Mouse (Mus musculus): ENCODE results near the gene Srrt. TPM values are rescaled to one million over a fixed set of nuclear protein-coding genes. Genes with fewer than 3 reads are reported as not detected.

Srrt gene
- polyA plus RNA-seq, 1 experiment from 2014 or later: 122 TPM

DNA sequence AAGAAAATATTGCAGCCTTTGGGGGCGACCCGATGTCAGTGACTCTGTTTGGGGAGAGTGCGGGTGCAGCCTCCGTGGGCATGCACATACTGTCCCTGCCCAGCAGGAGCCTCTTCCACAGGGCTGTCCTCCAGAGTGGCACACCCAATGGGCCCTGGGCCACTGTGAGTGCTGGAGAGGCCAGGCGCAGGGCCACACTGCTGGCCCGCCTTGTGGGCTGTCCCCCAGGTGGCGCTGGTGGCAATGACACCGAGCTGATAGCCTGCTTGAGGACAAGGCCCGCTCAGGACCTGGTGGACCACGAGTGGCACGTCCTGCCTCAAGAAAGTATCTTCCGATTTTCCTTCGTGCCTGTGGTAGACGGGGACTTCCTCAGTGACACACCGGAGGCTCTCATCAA, 16.8 kb downstream of the Srrt start:
- Histone ChIP-seq H3K27me3 (replicated peaks; ENCODE audit: control insufficient read depth, insufficient read depth, low read length) (peaks cover 45% of the 10 kb centered on the region), H3K4me1 (replicated peaks; ENCODE audit: control insufficient read depth, insufficient read depth, low read length) (peaks cover 26% of the 10 kb centered on the region), H3K4me2 (ENCODE audit: low read length) (no peak overlapping the region), H3K27ac (ENCODE audit: low read depth) (no peak overlapping the region), H3K36me3 (ENCODE audit: control insufficient read depth, insufficient read depth, low read length) (peaks cover 7% of the 10 kb centered on the region), H3K9me3 (ENCODE audit: control insufficient read depth, low read length) (no peaks in the 10 kb centered on the region), H3K4me3 (ENCODE audit: low read depth, low read length) (no peak overlapping the region), H3K9ac (ENCODE audit: low read length) (no peak overlapping the region)
- ATAC-seq (replicated peaks; ENCODE audit: low FRiP score, low TSS enrichment, low read depth) (no peak), DNase-seq (ENCODE audit: low spot score) (peak; percentile 66)
- 21% methylated on average over 15 of the region's 15 CpGs for WGBS

- DNase-seq (ENCODE audit: low spot score) (peak; percentile 62), ATAC-seq (replicated peaks; ENCODE audit: low FRiP score, low TSS enrichment, low read depth) (no peak)
- Histone ChIP-seq H3K36me3 (ENCODE audit: control insufficient read depth, insufficient read depth, low read length) (no peaks in the 10 kb centered on the region), H3K27ac (ENCODE audit: low read depth) (no peak overlapping the region), H3K9ac (ENCODE audit: low read length) (no peak overlapping the region), H3K4me2 (ENCODE audit: low read length) (peak overlapping the region; percentile 71), H3K4me3 (ENCODE audit: low read depth, low read length) (no peak overlapping the region), H3K9me3 (ENCODE audit: control insufficient read depth, low read length) (no peaks in the 10 kb centered on the region), H3K4me1 (replicated peaks; ENCODE audit: control insufficient read depth, insufficient read depth, low read length) (peaks cover 22% of the 10 kb centered on the region), H3K27me3 (replicated peaks; ENCODE audit: control insufficient read depth, insufficient read depth, low read length) (peaks cover 45% of the 10 kb centered on the region)
- 50% methylated on average over 13 of the region's 13 CpGs for WGBS
These were observed 17.7 kb downstream of the Srrt start for GRCm38 (mm10) chr5:137289591-137290365.

- H3K9ac ChIP-seq (ENCODE audit: low read length): no peak overlapping the region
- H3K4me3 ChIP-seq (ENCODE audit: low read depth, low read length): peak overlapping the region; percentile 37
- DNase-seq (ENCODE audit: low spot score): peak; percentile 71
- peak overlapping the region; percentile 71 for H3K4me2 ChIP-seq (ENCODE audit: low read length)
- H3K9me3 ChIP-seq (ENCODE audit: control insufficient read depth, low read length): no peaks in the 10 kb centered on the region
- ATAC-seq (replicated peaks; ENCODE audit: low FRiP score, low TSS enrichment, low read depth): no peak
- H3K4me1 ChIP-seq (replicated peaks; ENCODE audit: control insufficient read depth, insufficient read depth, low read length): peaks cover 21% of the 10 kb centered on the region
- no peak overlapping the region for H3K27ac ChIP-seq (ENCODE audit: low read depth)
- no peaks in the 10 kb centered on the region for H3K36me3 ChIP-seq (ENCODE audit: control insufficient read depth, insufficient read depth, low read length)
- 3% methylated on average over 25 of the region's 25 CpGs for WGBS
- H3K27me3 ChIP-seq (replicated peaks; ENCODE audit: control insufficient read depth, insufficient read depth, low read length): peaks cover 45% of the 10 kb centered on the region
These were observed 18.4 kb downstream of the Srrt start for GRCm38 (mm10) chr5:137288999-137289470.

- Histone ChIP-seq H3K9me3 (ENCODE audit: control insufficient read depth, low read length) (no peaks in the 10 kb centered on the region), H3K9ac (ENCODE audit: low read length) (peak overlapping the region; percentile 32; the same call in 1 of the 2 replicates), H3K27me3 (replicated peaks; ENCODE audit: control insufficient read depth, insufficient read depth, low read length) (peaks cover 45% of the 10 kb centered on the region), H3K36me3 (ENCODE audit: control insufficient read depth, insufficient read depth, low read length) (no peaks in the 10 kb centered on the region), H3K4me3 (ENCODE audit: low read depth, low read length) (peak overlapping the region; percentile 37), H3K27ac (ENCODE audit: low read depth) (no peak overlapping the region), H3K4me2 (ENCODE audit: low read length) (peak overlapping the region; percentile 71), H3K4me1 (replicated peaks; ENCODE audit: control insufficient read depth, insufficient read depth, low read length) (peaks cover 21% of the 10 kb centered on the region)
- DNase-seq (ENCODE audit: low spot score): peak; percentile 73
- no peak for ATAC-seq (replicated peaks; ENCODE audit: low FRiP score, low TSS enrichment, low read depth)
- under 1% methylated on average over 63 of the region's 65 CpGs for WGBS
These were observed 19.3 kb downstream of the Srrt start for GRCm38 (mm10) chr5:137287953-137288743.

- no peaks in the 10 kb centered on the region for H3K36me3 ChIP-seq (ENCODE audit: control insufficient read depth, insufficient read depth, low read length)
- ATAC-seq (replicated peaks; ENCODE audit: low FRiP score, low TSS enrichment, low read depth) (peak; percentile 34), DNase-seq (ENCODE audit: low spot score) (peak; percentile 74)
- H3K27ac ChIP-seq (ENCODE audit: low read depth): no peak within 1 kb of the TSS
- H3K4me1 ChIP-seq (replicated peaks; ENCODE audit: control insufficient read depth, insufficient read depth, low read length): peaks cover 21% of the 10 kb centered on the region
- H3K9me3 ChIP-seq (ENCODE audit: control insufficient read depth, low read length): no peaks in the 10 kb centered on the region
- peaks cover 45% of the 10 kb centered on the region for H3K27me3 ChIP-seq (replicated peaks; ENCODE audit: control insufficient read depth, insufficient read depth, low read length)
- peak within 1 kb of the TSS; percentile 71 for H3K4me2 ChIP-seq (ENCODE audit: low read length)
- H3K9ac ChIP-seq (ENCODE audit: low read length): peak within 1 kb of the TSS; percentile 32; the same call in 1 of the 2 replicates
- 2% methylated on average over 38 of the region's 40 CpGs for WGBS
- peak within 1 kb of the TSS; percentile 37 for H3K4me3 ChIP-seq (ENCODE audit: low read depth, low read length)
These were observed 20.2 kb downstream of the Srrt start, which contains the start of gene Ache for GRCm38 (mm10) chr5:137287032-137287952. Gene Ache, plus strand, starts transcription at chr5:137287519.

- H3K9me3 ChIP-seq (ENCODE audit: control insufficient read depth, low read length): no peaks in the 10 kb centered on the region
- peak; percentile 56 for ATAC-seq (replicated peaks; ENCODE audit: low FRiP score, low TSS enrichment, low read depth)
- no peak overlapping the region for H3K9ac ChIP-seq (ENCODE audit: low read length)
- peak overlapping the region; percentile 60 for H3K4me2 ChIP-seq (ENCODE audit: low read length)
- peak; percentile 94 for DNase-seq (ENCODE audit: low spot score)
- H3K4me1 ChIP-seq (replicated peaks; ENCODE audit: control insufficient read depth, insufficient read depth, low read length): peaks cover 21% of the 10 kb centered on the region
- peak overlapping the region; percentile 29; the same call in 1 of the 2 replicates for H3K4me3 ChIP-seq (ENCODE audit: low read depth, low read length)
- WGBS: 1% methylated on average over 16 of the region's 16 CpGs
- peaks cover 41% of the 10 kb centered on the region for H3K27me3 ChIP-seq (replicated peaks; ENCODE audit: control insufficient read depth, insufficient read depth, low read length)
- H3K27ac ChIP-seq (ENCODE audit: low read depth): no peak overlapping the region
- H3K36me3 ChIP-seq (ENCODE audit: control insufficient read depth, insufficient read depth, low read length): no peaks in the 10 kb centered on the region
These were observed 20.8 kb downstream of the Srrt start for GRCm38 (mm10) chr5:137286655-137287031.

DNA sequence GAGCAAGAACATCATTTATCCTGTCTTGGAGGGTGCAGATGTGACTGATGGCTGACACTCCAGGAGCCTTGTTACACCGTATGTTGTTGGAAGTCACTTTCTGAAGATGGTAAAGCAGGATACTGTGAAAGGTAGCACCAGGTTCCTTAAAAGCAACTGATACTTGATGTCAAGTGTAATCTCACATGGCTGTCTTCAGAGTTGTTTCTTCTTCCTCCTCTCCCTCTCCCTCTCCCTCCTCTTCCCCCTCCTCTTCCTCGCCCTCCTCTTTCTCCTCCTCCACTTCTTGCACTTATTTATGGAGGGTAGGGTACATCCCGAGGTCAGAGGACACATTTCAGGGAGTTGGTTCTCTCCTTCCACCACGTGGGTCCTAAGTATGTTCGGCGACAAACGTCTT, 21.5 kb downstream of the Srrt start:
- Histone ChIP-seq H3K4me1 (replicated peaks; ENCODE audit: control insufficient read depth, insufficient read depth, low read length) (peaks cover 21% of the 10 kb centered on the region), H3K27me3 (replicated peaks; ENCODE audit: control insufficient read depth, insufficient read depth, low read length) (peaks cover 39% of the 10 kb centered on the region), H3K36me3 (ENCODE audit: control insufficient read depth, insufficient read depth, low read length) (no peaks in the 10 kb centered on the region), H3K4me2 (ENCODE audit: low read length) (no peak overlapping the region), H3K27ac (ENCODE audit: low read depth) (no peak overlapping the region), H3K4me3 (ENCODE audit: low read depth, low read length) (no peak overlapping the region), H3K9me3 (ENCODE audit: control insufficient read depth, low read length) (no peaks in the 10 kb centered on the region), H3K9ac (ENCODE audit: low read length) (no peak overlapping the region)
- 26% methylated on average over 7 of the region's 7 CpGs for WGBS
- DNase-seq (ENCODE audit: low spot score) (no peak), ATAC-seq (replicated peaks; ENCODE audit: low FRiP score, low TSS enrichment, low read depth) (no peak)

GRCm38 (mm10) chr5:137285045-137285444, 22.4 kb downstream of the Srrt start:
- no peak overlapping the region for H3K9ac ChIP-seq (ENCODE audit: low read length)
- H3K4me2 ChIP-seq (ENCODE audit: low read length): no peak overlapping the region
- peaks cover 31% of the 10 kb centered on the region for H3K27me3 ChIP-seq (replicated peaks; ENCODE audit: control insufficient read depth, insufficient read depth, low read length)
- 64% methylated on average over 5 of the region's 5 CpGs for WGBS
- H3K4me1 ChIP-seq (replicated peaks; ENCODE audit: control insufficient read depth, insufficient read depth, low read length): peaks cover 21% of the 10 kb centered on the region
- no peaks in the 10 kb centered on the region for H3K36me3 ChIP-seq (ENCODE audit: control insufficient read depth, insufficient read depth, low read length)
- no peak overlapping the region for H3K27ac ChIP-seq (ENCODE audit: low read depth)
- ATAC-seq (replicated peaks; ENCODE audit: low FRiP score, low TSS enrichment, low read depth) (no peak), DNase-seq (ENCODE audit: low spot score) (peak; percentile 79)
- H3K4me3 ChIP-seq (ENCODE audit: low read depth, low read length): no peak overlapping the region
- no peaks in the 10 kb centered on the region for H3K9me3 ChIP-seq (ENCODE audit: control insufficient read depth, low read length)
